Comparison of ENCODE assay signal across 7 mouse cellular contexts in genomic region chr10:75255091-75255490, GRCm38 (mm10). TPM values are rescaled to one million over a fixed set of nuclear protein-coding genes. Genes with fewer than 3 reads are reported as not detected.
A peak's percentile ranks its signal among the peaks of the same experiment; 100 is the strongest.
DNase-seq lines count a peak whose midpoint lies in the region; ATAC-seq and TF ChIP-seq lines count a peak whose summit lies in the region.

No protein-coding gene starts in this region.

- no peak overlapping the region for H3K9ac ChIP-seq in kidney, embryonic 15.5 days

- 75% methylated on average over 2 of the region's 2 CpGs for WGBS in kidney, adult 2 months
- 70% methylated on average over 2 of the region's 2 CpGs for WGBS in kidney, embryonic 15.5 days

- DNase-seq in kidney, adult 2 months = peak; percentile 50
- DNase-seq in B cell, adult 2 months = peak; percentile 47 to 53
- peak; percentile 65 for DNase-seq in MN1 (ENCODE audit: low spot score)
- DNase-seq in thymus, postnatal 4 days = peak; percentile 22
- no peak for DNase-seq in urinary bladder, postnatal 14 days (ENCODE audit: low spot score)

- H3K9me3 ChIP-seq in kidney, embryonic 15.5 days (replicated peaks) = no peaks in the 10 kb centered on the region

- H3K4me3 ChIP-seq in kidney, adult 2 months (ENCODE audit: insufficient read depth, low read depth, low read length) = no peak overlapping the region
- no peak overlapping the region for H3K4me3 ChIP-seq in kidney, embryonic 15.5 days (replicated peaks)

- no peak for TF ChIP-seq CTCF in kidney, adult 2 months (conservative IDR thresholded peaks at IDR 0.05; ENCODE audit: insufficient read depth, insufficient read length, low read depth, low read length)

- H3K4me2 ChIP-seq in kidney, embryonic 15.5 days = no peak overlapping the region

- no peaks in the 10 kb centered on the region; the same call in 1 of the 2 replicates for H3K4me1 ChIP-seq in kidney, adult 2 months (ENCODE audit: control insufficient read depth, insufficient read depth, low read length)
- H3K4me1 ChIP-seq in kidney, embryonic 15.5 days = peaks cover 24% of the 10 kb centered on the region

- H3K27ac ChIP-seq in kidney, adult 2 months (ENCODE audit: insufficient read depth, low read depth, low read length) = no peak overlapping the region
- H3K27ac ChIP-seq in kidney, embryonic 15.5 days = no peak overlapping the region

- H3K36me3 ChIP-seq in kidney, adult 2 months (ENCODE audit: control insufficient read depth, insufficient read depth, low read length) = peaks cover 8% of the 10 kb centered on the region
- H3K36me3 ChIP-seq in kidney, embryonic 15.5 days = peaks cover 24% of the 10 kb centered on the region

- no peaks in the 10 kb centered on the region for H3K27me3 ChIP-seq in kidney, adult 2 months (replicated peaks; ENCODE audit: control insufficient read depth, insufficient read depth, low read length)
- no peaks in the 10 kb centered on the region for H3K27me3 ChIP-seq in kidney, embryonic 15.5 days

- TF ChIP-seq POLR2A in kidney, adult 2 months (IDR thresholded peaks at IDR 0.05; ENCODE audit: low read depth, low read length) = no peak

- no peak for ATAC-seq in kidney, embryonic 15.5 days (replicated peaks; ENCODE audit: low FRiP score)
- peak; percentile 56 for ATAC-seq in inflammation-experienced regulatory T-cells, adult 6 months

RNA-seq across cellular contexts. Expression of gene Specc1l, which starts 43.2 kb away (rescaled TPM):
- polyA plus RNA-seq in kidney, adult 2 months (2012; rRNA removed) = 14.0 and 15.6 TPM in 2 replicates
- polyA plus RNA-seq in kidney, embryonic 15.5 days (2015; fragmentation: Nextera tagmentation; extraction: Ambion mirVana) = 31.0 and 34.1 TPM in 2 replicates
- polyA plus RNA-seq in inflammation-experienced regulatory T-cells, adult 6 months (2017; shearing (Covaris generic)) = 10 to 100 TPM; 13.3 to 15.2 (median 13.3) TPM
